Mouse (Mus musculus): ENCODE measurements around the gene Rai1. TPM values are rescaled to one million over a fixed set of nuclear protein-coding genes. Genes with fewer than 3 reads are reported as not detected.
A peak's percentile ranks its signal among the peaks of the same experiment; 100 is the strongest.

Rai1 gene
- total and polyA plus RNA-seq, 3 experiments, result 6.6 to 22.6 (median 15.4) TPM

DNA sequence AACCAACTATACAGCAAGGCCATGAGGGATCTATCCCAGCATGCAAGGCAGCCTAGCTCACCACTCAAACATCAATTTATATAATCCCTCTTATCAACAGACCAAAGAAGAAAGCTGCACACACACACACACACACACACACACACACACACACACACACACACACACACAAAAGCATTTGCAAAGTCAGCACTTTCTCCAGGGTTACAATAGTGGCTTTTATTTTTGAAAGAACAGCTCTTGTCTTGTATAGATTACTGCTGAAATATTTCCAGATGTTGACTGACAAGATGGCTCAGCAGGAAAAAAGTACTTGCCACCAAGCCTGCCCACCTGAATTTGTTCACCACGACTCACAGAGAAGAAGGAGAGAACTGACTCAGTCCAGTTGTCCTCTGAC, 39.5 kb upstream of the Rai1 start:
- Histone ChIP-seq H3K27me3 (replicated peaks) (peaks cover 23% of the 10 kb centered on the region), H3K79me2 (replicated peaks; ENCODE audit: control insufficient read depth, extremely low read depth, insufficient read depth, poor library complexity, severe bottlenecking) (no peaks in the 10 kb centered on the region), H3K27ac (ENCODE audit: insufficient read depth, low read depth) (no peak overlapping the region), H3K4me3 (replicated peaks in 1 of 3; ENCODE audit: low read depth in 2 of 3, low read length in 2 of 3, poor library complexity in 1 of 3) (no peak overlapping the region), H3K4me1 (ENCODE audit: control insufficient read depth in 1 of 2, insufficient read depth in 2 of 2) (peaks cover 4 to 7% of the 10 kb centered on the region in 2 experiments; a peak in 3 of 4 replicates), H3K9me3 (replicated peaks; ENCODE audit: low read length) (no peaks in the 10 kb centered on the region), H3K4me2 (ENCODE audit: insufficient read depth, low read depth, poor library complexity, severe bottlenecking) (no peak overlapping the region), H3K9ac (ENCODE audit: insufficient read depth, low read depth) (no peak overlapping the region), H3K36me3 (replicated peaks in 1 of 2; ENCODE audit: control insufficient read depth in 1 of 2, insufficient read depth in 1 of 2, low read length in 1 of 2) (no peaks in the 10 kb centered on the region)
- no peak for DNase-seq (ENCODE audit: extremely low read depth)
- in situ Hi-C loops (cut with MboI; ENCODE audit: low pct_ligation_motif_present, low pct_unique_long_range_greater_than_20kb, low sequenced_read_pairs) (no loop called here), dilution Hi-C loops (cut with MboI; ENCODE audit: extremely low pct_ligation_motif_present, extremely low pct_unique_long_range_greater_than_20kb, low sequenced_read_pairs) (no loop called here)
- TF ChIP-seq ZKSCAN1 (IDR thresholded peaks at IDR 0.05; ENCODE audit: borderline replicate concordance, low read depth, low read length) (no peak), MAFK (IDR thresholded peaks at IDR 0.05; ENCODE audit: insufficient replicate concordance, low read length) (peak; percentile 87)

- H3K4me3 ChIP-seq (replicated peaks in 1 of 3; ENCODE audit: low read depth in 2 of 3, low read length in 2 of 3, poor library complexity in 1 of 3), result no peak overlapping the region
- no peak for TF ChIP-seq E2F4 (IDR thresholded peaks at IDR 0.05; ENCODE audit: insufficient replicate concordance, low read depth, low read length)
- TF ChIP-seq PAX5 (IDR thresholded peaks at IDR 0.05; ENCODE audit: low read length), result no peak
- no peak for TF ChIP-seq KAT2A (IDR thresholded peaks at IDR 0.05; ENCODE audit: insufficient replicate concordance, low read length)
- no peak for TF ChIP-seq RCOR1 (conservative IDR thresholded peaks at IDR 0.05; ENCODE audit: low read depth, low read length)
- TF ChIP-seq MAFK (IDR thresholded peaks at IDR 0.05; ENCODE audit: insufficient replicate concordance, low read length), result no peak
- no peak for TF ChIP-seq NRF1 (IDR thresholded peaks at IDR 0.05; ENCODE audit: low read depth, low read length)
- no peak for TF ChIP-seq ELF1 (IDR thresholded peaks at IDR 0.05; ENCODE audit: low read depth, low read length)
- no peak for TF ChIP-seq MYC (IDR thresholded peaks at IDR 0.05; ENCODE audit: low read depth, low read length)
- no peak for TF ChIP-seq ZC3H11A (IDR thresholded peaks at IDR 0.05; ENCODE audit: low read depth, low read length)
- no peak for TF ChIP-seq NELFE (IDR thresholded peaks at IDR 0.05; ENCODE audit: low read depth, low read length)
- TF ChIP-seq USF1 (IDR thresholded peaks at IDR 0.05; ENCODE audit: low read depth, low read length), result no peak
- no peak for TF ChIP-seq CHD1 (IDR thresholded peaks at IDR 0.05; ENCODE audit: low read depth, low read length)
- no peak for TF ChIP-seq JUN (IDR thresholded peaks at IDR 0.05; ENCODE audit: insufficient read depth, low read depth, low read length)
- TF ChIP-seq IRF4 (IDR thresholded peaks at IDR 0.05; ENCODE audit: low read depth, low read length), result no peak
- in situ Hi-C loops (cut with MboI; ENCODE audit: low pct_ligation_motif_present, low pct_unique_long_range_greater_than_20kb, low sequenced_read_pairs), result no loop called here
- H3K9me3 ChIP-seq (replicated peaks; ENCODE audit: low read length), result no peaks in the 10 kb centered on the region
- H3K36me3 ChIP-seq (replicated peaks in 1 of 2; ENCODE audit: control insufficient read depth in 1 of 2, insufficient read depth in 1 of 2, low read length in 1 of 2), result no peaks in the 10 kb centered on the region
- H3K27ac ChIP-seq (ENCODE audit: insufficient read depth, low read depth), result no peak overlapping the region
- dilution Hi-C loops (cut with MboI; ENCODE audit: extremely low pct_ligation_motif_present, extremely low pct_unique_long_range_greater_than_20kb, low sequenced_read_pairs), result no loop called here
- no peaks in the 10 kb centered on the region for H3K79me2 ChIP-seq (replicated peaks; ENCODE audit: control insufficient read depth, extremely low read depth, insufficient read depth, poor library complexity, severe bottlenecking)
- no peak overlapping the region for H3K9ac ChIP-seq (ENCODE audit: insufficient read depth, low read depth)
- DNase-seq (ENCODE audit: extremely low read depth), result no peak
- peaks cover 22% of the 10 kb centered on the region for H3K27me3 ChIP-seq (replicated peaks)
- peaks cover 3 to 12% of the 10 kb centered on the region in 2 experiments; a peak in 3 of 4 replicates for H3K4me1 ChIP-seq (ENCODE audit: control insufficient read depth in 1 of 2, insufficient read depth in 2 of 2)
- no peak overlapping the region for H3K4me2 ChIP-seq (ENCODE audit: insufficient read depth, low read depth, poor library complexity, severe bottlenecking)
Measured at GRCm38 (mm10) chr11:60067646-60068045, 37.2 kb upstream of the Rai1 start.

Data from CH12.LX (cell line).